Mouse (Mus musculus): ENCODE data around the gene Gga1.

GRCm38 (mm10) chr15:78934784-78935320 is 57.9 kb downstream of the Gga1 start, which contains the start of gene Nol12:
- no peak for TF ChIP-seq GATA1 (IDR thresholded peaks at IDR 0.05; ENCODE audit: low read length)
- TF ChIP-seq TAL1 (IDR thresholded peaks at IDR 0.05; ENCODE audit: low read length) = no peak
